Mouse (Mus musculus): ENCODE data around the gene Kif13a. TPM values are rescaled to one million over a fixed set of nuclear protein-coding genes. Genes with fewer than 3 reads are reported as not detected.

Kif13a gene
- 12.1 and 12.2 TPM in 2 replicates for polyA plus RNA-seq (2015; fragmentation: Nextera tagmentation; extraction: Ambion mirVana)

GRCm38 (mm10) chr13:46929719-46930658 is at the start of gene Kif13a:
Gene Kif13a, minus strand, starts transcription at chr13:46929867.
- Histone ChIP-seq H3K36me3 (peaks cover 8% of the 10 kb centered on the region; the same call in 1 of the 2 replicates), H3K4me2 (peak within 1 kb of the TSS; percentile 73), H3K9me3 (no peaks in the 10 kb centered on the region), H3K4me1 (replicated peaks) (peaks cover 37% of the 10 kb centered on the region), H3K9ac (peak within 1 kb of the TSS; percentile 88), H3K27ac (replicated peaks) (peak within 1 kb of the TSS; percentile 95), H3K4me3 (peak within 1 kb of the TSS; percentile 80), H3K27me3 (peaks cover 3% of the 10 kb centered on the region; the same call in 1 of the 2 replicates)
- peak; percentile 85 for ATAC-seq (ENCODE audit: low read depth)
- WGBS = under 1% methylated on average over 81 of the region's 96 CpGs

GRCm38 (mm10) chr13:46976532-46976931 is 46.9 kb upstream of the Kif13a start:
- no peak overlapping the region for H3K27ac ChIP-seq (replicated peaks)
- no peak for ATAC-seq (ENCODE audit: low read depth)
- H3K9ac ChIP-seq = no peak overlapping the region
- no peaks in the 10 kb centered on the region for H3K27me3 ChIP-seq
- H3K9me3 ChIP-seq = no peaks in the 10 kb centered on the region
- no peaks in the 10 kb centered on the region for H3K36me3 ChIP-seq
- 95% methylated on average over 7 of the region's 7 CpGs for WGBS
- peaks cover 11% of the 10 kb centered on the region for H3K4me1 ChIP-seq (replicated peaks)
- no peak overlapping the region for H3K4me2 ChIP-seq
- no peak overlapping the region for H3K4me3 ChIP-seq

GRCm38 (mm10) chr13:46975930-46976329 is 46.3 kb upstream of the Kif13a start:
- H3K27me3 ChIP-seq = no peaks in the 10 kb centered on the region
- H3K9me3 ChIP-seq = no peaks in the 10 kb centered on the region
- H3K4me2 ChIP-seq = peak overlapping the region; percentile 62
- 18% methylated on average over 4 of the region's 4 CpGs for WGBS
- no peak overlapping the region for H3K4me3 ChIP-seq
- no peak for ATAC-seq (ENCODE audit: low read depth)
- H3K27ac ChIP-seq (replicated peaks) = peak overlapping the region; percentile 72; the same call in 1 of the 2 replicates
- peaks cover 11% of the 10 kb centered on the region for H3K4me1 ChIP-seq (replicated peaks)
- 0 out of 2 replicates have a peak overlapping the region, but pooled peaks have one; percentile 26 for H3K9ac ChIP-seq
- no peaks in the 10 kb centered on the region for H3K36me3 ChIP-seq

- Histone ChIP-seq H3K9ac (peak overlapping the region; percentile 63), H3K4me1 (replicated peaks) (peaks cover 11% of the 10 kb centered on the region), H3K27ac (replicated peaks) (peak overlapping the region; percentile 72), H3K4me3 (peak overlapping the region; percentile 40), H3K4me2 (peak overlapping the region; percentile 62), H3K36me3 (no peaks in the 10 kb centered on the region), H3K9me3 (no peaks in the 10 kb centered on the region), H3K27me3 (no peaks in the 10 kb centered on the region)
- ATAC-seq (ENCODE audit: low read depth) = peak; percentile 97
- WGBS = 11% methylated on average over 14 of the region's 14 CpGs
Observed at GRCm38 (mm10) chr13:46975031-46975551, 45.4 kb upstream of the Kif13a start.

GRCm38 (mm10) chr13:46970286-46970945 is 40.7 kb upstream of the Kif13a start:
- no peak for ATAC-seq (ENCODE audit: low read depth)
- H3K27me3 ChIP-seq = no peaks in the 10 kb centered on the region

GRCm38 (mm10) chr13:46968626-46969025 is 39.0 kb upstream of the Kif13a start:
- H3K4me2 ChIP-seq = no peak overlapping the region
- WGBS = 97% methylated on average over 2 of the region's 2 CpGs
- no peak for ATAC-seq (ENCODE audit: low read depth)
- no peaks in the 10 kb centered on the region for H3K27me3 ChIP-seq
- H3K9ac ChIP-seq = no peak overlapping the region
- H3K9me3 ChIP-seq = no peaks in the 10 kb centered on the region
- no peaks in the 10 kb centered on the region for H3K4me1 ChIP-seq (replicated peaks)
- H3K27ac ChIP-seq (replicated peaks) = no peak overlapping the region
- H3K36me3 ChIP-seq = no peaks in the 10 kb centered on the region
- no peak overlapping the region for H3K4me3 ChIP-seq

More at GRCm38 (mm10) chr13:46970286-46970945, 40.7 kb upstream of the Kif13a start:
- Histone ChIP-seq H3K4me3 (no peak overlapping the region), H3K27ac (replicated peaks) (no peak overlapping the region), H3K9me3 (no peaks in the 10 kb centered on the region), H3K4me1 (replicated peaks) (peaks cover 3% of the 10 kb centered on the region; the same call in 1 of the 2 replicates), H3K4me2 (no peak overlapping the region), H3K36me3 (no peaks in the 10 kb centered on the region), H3K9ac (no peak overlapping the region)
- WGBS = 87% methylated on average over 10 of the region's 10 CpGs

GRCm38 (mm10) chr13:46967308-46967707 is 37.6 kb upstream of the Kif13a start:
- no peak overlapping the region for H3K4me3 ChIP-seq
- no peak for ATAC-seq (ENCODE audit: low read depth)
- H3K27ac ChIP-seq (replicated peaks) = no peak overlapping the region
- no peaks in the 10 kb centered on the region for H3K27me3 ChIP-seq
- no peak overlapping the region for H3K4me2 ChIP-seq
- no peaks in the 10 kb centered on the region for H3K36me3 ChIP-seq
- WGBS = 80% methylated on average over 4 of the region's 4 CpGs
- H3K9me3 ChIP-seq = no peaks in the 10 kb centered on the region
- H3K4me1 ChIP-seq (replicated peaks) = no peaks in the 10 kb centered on the region
- no peak overlapping the region for H3K9ac ChIP-seq

- H3K27me3 ChIP-seq = no peaks in the 10 kb centered on the region
- no peaks in the 10 kb centered on the region for H3K36me3 ChIP-seq
- no peak overlapping the region for H3K4me3 ChIP-seq
- 33% methylated on average over 7 of the region's 7 CpGs for WGBS
- no peaks in the 10 kb centered on the region for H3K9me3 ChIP-seq
- ATAC-seq (ENCODE audit: low read depth) = peak; percentile 32; the same call in 1 of the 2 replicates
- H3K4me1 ChIP-seq (replicated peaks) = peaks cover 13% of the 10 kb centered on the region
- no peak overlapping the region for H3K4me2 ChIP-seq
- H3K9ac ChIP-seq = no peak overlapping the region
- H3K27ac ChIP-seq (replicated peaks) = peak overlapping the region; percentile 61
Observed at GRCm38 (mm10) chr13:46960878-46961474, 31.3 kb upstream of the Kif13a start.

GRCm38 (mm10) chr13:46959139-46959538 is 29.5 kb upstream of the Kif13a start:
- H3K27me3 ChIP-seq = no peaks in the 10 kb centered on the region
- no peak overlapping the region for H3K4me3 ChIP-seq
- no peak overlapping the region for H3K27ac ChIP-seq (replicated peaks)
- peaks cover 13% of the 10 kb centered on the region for H3K4me1 ChIP-seq (replicated peaks)
- H3K9ac ChIP-seq = no peak overlapping the region
- no peak overlapping the region for H3K4me2 ChIP-seq
- WGBS = 91% methylated on average over 5 of the region's 5 CpGs
- ATAC-seq (ENCODE audit: low read depth) = no peak
- H3K36me3 ChIP-seq = no peaks in the 10 kb centered on the region
- H3K9me3 ChIP-seq = no peaks in the 10 kb centered on the region

GRCm38 (mm10) chr13:46951212-46951611 is 21.5 kb upstream of the Kif13a start:
- WGBS = 87% methylated on average over 15 of the region's 15 CpGs

GRCm38 (mm10) chr13:46949741-46950140 is 20.1 kb upstream of the Kif13a start:
- H3K4me3 ChIP-seq = no peak overlapping the region
- peaks cover 10% of the 10 kb centered on the region for H3K4me1 ChIP-seq (replicated peaks)
- no peaks in the 10 kb centered on the region for H3K27me3 ChIP-seq
- H3K4me2 ChIP-seq = no peak overlapping the region
- no peaks in the 10 kb centered on the region for H3K9me3 ChIP-seq
- no peak for ATAC-seq (ENCODE audit: low read depth)
- no peak overlapping the region for H3K27ac ChIP-seq (replicated peaks)
- WGBS = 93% methylated on average over 2 of the region's 2 CpGs
- H3K36me3 ChIP-seq = no peaks in the 10 kb centered on the region
- no peak overlapping the region for H3K9ac ChIP-seq

More at GRCm38 (mm10) chr13:46951212-46951611, 21.5 kb upstream of the Kif13a start:
- Histone ChIP-seq H3K4me3 (no peak overlapping the region), H3K36me3 (no peaks in the 10 kb centered on the region), H3K9ac (no peak overlapping the region), H3K9me3 (no peaks in the 10 kb centered on the region), H3K4me1 (replicated peaks) (peaks cover 4% of the 10 kb centered on the region; the same call in 1 of the 2 replicates), H3K4me2 (no peak overlapping the region), H3K27ac (replicated peaks) (no peak overlapping the region), H3K27me3 (no peaks in the 10 kb centered on the region)
- no peak for ATAC-seq (ENCODE audit: low read depth)
